Mouse (Mus musculus) gastrocnemius, adult 18-20 months (tissue): ENCODE results near the gene Tmem178. TPM values are rescaled to one million over a fixed set of nuclear protein-coding genes. Genes with fewer than 3 reads are reported as not detected.

ENCODE experiments used
- DNase-seq: peaks from one replicate; pipeline ENCODE4 v3.0.0; 2021; ENCODE audit warnings: low spot score
- long read RNA-seq, 2 experiments: library from polyadenylated mRNA; stranded (forward); transcript quantifications; one replicate each; pipeline ENCODE4 v2.0.0; 2021
- total RNA-seq, 2 experiments: library from RNA; stranded (reverse); gene quantifications; 2 replicates each; pipeline ENCODE4 v1.2.3; 2021

Tmem178 gene
- total RNA-seq = under 1 TPM; 0.30 to 0.47 TPM
- long read RNA-seq, experiment 1 = 0 reads
- long read RNA-seq, experiment 2 = 0 reads

- no peak for DNase-seq
Observed at GRCm38 (mm10) chr17:80944530-80945198, at the start of gene Tmem178. Gene Tmem178 (plus strand): TSS chr17:80944632.

DNA sequence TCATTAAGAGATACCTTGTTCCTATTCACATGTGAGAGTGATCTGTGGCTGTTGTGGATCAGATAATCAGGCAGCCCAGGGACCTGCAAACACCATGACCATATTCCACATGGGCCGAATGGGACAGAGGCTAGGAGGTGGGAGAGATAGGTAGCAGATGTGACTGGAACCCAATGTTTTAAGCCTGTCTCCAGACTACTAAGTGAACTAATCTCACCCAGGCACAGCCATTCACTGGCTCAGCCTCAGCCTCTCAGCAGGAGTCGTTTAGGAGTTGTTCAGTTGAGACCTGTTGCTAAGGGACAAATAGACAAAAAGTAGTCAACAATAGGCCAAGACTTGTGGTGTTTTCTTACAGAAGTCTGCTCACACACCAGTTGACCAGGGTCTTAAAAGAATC is 48.0 kb upstream of the Tmem178 start:
- no peak for DNase-seq

- DNase-seq = no peak
Observed at GRCm38 (mm10) chr17:80897709-80898440, 46.6 kb upstream of the Tmem178 start.

- DNase-seq = no peak
Observed at GRCm38 (mm10) chr17:80899513-80900199, 44.8 kb upstream of the Tmem178 start.

- no peak for DNase-seq
Observed at GRCm38 (mm10) chr17:80900200-80900520, 44.3 kb upstream of the Tmem178 start.

- DNase-seq = no peak
Observed at GRCm38 (mm10) chr17:80901885-80902284, 42.5 kb upstream of the Tmem178 start.

GRCm38 (mm10) chr17:80903121-80903875 is 41.1 kb upstream of the Tmem178 start:
- no peak for DNase-seq

DNA sequence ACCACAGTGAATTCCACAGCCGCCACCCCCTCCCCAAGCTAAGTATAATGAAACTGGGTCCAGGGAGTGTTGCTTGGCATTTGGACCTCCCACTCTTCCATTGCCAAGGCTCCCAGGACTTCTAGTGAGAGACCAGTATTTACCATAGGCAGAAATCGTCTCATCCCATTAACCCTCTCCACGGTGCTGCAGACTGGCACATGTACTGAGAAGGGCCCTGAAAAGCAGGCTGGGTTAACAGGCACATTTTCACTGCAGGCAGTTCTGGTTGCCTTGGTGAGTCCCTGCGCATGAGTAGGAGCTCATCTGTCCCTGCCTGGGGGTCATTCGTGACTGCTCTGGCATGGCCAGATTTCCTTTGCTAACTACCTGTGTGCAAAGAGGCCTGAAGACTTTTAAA is 40.4 kb upstream of the Tmem178 start:
- no peak for DNase-seq

DNA sequence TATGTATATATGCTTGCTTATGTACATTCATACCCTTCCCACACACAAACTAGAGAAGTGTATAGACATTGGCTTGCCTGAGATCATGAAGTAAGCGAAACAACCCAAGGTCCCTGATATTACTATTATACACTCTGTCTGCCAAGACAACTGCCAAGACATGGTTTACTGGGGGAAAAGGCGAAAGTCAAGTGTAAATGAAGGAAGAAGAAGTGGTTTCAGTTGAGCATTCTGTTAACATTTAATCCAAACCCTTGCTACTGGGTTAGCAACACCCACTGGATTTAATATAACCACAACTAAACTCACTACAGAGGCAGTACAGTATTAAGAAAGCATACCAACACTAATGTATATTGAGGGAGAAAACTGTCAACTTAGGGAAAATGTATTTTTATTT is 28.8 kb upstream of the Tmem178 start:
- no peak for DNase-seq

- DNase-seq = no peak
Observed at GRCm38 (mm10) chr17:80919261-80919660, 25.2 kb upstream of the Tmem178 start.

DNA sequence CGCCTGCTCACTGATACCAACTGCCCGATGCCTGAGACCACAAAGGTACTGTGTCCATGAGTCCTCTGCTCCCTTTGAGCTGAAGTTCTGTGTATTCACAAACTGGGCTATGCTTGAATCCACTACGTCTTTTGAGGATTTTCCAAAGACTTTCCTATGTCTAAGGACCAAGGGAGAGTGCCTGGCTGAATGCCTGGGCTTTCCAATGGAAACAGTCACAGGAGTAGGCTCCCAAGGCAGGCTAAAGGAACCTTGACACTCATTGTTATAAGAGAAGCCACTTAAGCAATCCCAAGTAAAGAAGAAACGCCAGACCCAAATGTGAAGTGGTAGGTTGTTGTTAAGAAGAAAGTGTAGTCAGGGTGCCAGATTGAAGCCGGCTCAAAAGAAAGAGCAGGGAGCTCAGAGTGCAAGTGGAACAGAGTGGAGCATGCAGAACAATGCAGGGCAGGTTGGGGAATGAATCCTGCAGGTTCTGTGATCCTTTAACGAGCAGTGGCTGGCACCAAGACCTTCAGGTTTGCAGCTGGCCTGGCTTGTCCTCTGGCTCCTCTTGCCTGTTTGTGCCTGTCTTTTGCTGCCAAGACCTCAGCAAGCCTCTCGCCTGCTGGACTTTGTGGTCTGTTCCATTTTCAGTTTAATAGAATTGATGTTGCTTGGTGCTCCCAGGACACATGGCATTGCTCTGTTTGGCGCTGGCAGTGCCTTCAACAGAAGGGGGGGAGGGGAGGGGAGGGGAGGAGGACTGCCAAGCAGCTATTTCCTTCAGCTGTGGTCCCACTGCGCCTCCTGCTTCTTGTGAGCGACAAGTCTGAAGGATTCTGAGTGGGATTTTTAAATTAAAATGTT is 22.9 kb upstream of the Tmem178 start:
- DNase-seq = peak; percentile 7

- no peak for DNase-seq
Observed at GRCm38 (mm10) chr17:80925554-80925953, 18.9 kb upstream of the Tmem178 start.

DNA sequence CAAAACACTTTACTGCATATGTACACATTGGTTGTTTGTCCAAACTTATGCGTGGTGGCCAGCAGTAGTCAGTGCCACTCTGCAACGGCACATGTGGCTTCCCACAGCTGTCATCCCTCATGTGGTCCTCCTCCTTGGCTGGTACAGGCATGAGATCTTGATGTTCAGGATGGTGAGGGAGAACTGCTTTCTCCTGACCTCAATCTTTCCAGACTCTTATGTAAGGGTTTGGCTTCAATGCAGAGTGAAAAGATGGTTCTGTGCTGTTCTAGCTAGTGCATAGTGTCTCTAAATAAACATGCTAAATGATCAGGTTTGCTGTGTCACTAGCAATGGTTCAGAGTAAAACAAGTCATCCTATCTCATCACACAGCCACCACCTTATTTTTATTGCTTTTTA is 17.3 kb upstream of the Tmem178 start:
- no peak for DNase-seq

- DNase-seq = no peak
Observed at GRCm38 (mm10) chr17:80932716-80933115, 11.7 kb upstream of the Tmem178 start.

- peak; percentile 32 for DNase-seq
Observed at GRCm38 (mm10) chr17:80933401-80934029, 10.9 kb upstream of the Tmem178 start.

DNA sequence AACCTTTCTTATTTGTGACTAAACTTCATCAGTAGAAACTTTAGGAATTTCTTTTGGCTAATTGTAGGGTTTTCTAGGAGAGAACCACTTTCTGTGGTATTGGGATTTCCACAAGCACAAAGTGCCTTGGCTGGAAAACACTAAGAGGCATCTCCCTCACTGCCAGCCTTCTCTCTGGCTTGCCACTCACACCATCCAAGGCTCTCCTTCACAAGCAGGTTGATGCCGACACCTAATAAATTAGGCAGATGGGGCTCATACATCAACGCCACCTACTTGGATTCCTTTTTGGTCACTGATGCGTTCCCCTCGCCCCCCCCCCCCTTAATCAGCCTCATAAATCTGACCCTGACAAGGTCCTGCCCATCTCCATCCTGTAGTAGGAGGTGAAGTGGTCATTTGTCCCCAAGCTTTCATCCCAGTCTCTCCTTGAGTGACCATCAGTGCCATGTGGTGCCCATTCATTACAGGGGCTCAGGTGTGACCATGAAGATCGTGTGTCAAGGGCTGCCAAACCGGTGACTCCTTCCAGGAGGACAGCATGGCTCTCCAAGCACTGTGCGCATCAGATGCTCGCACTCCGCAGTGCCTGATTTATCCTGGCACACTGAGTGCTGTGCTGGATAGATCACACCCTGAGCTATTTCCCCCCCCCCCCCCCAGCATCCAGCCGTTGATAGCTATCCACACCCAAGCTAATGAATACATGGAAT is 8.5 kb upstream of the Tmem178 start:
- DNase-seq = peak; percentile 33

GRCm38 (mm10) chr17:80936521-80936920 is 7.9 kb upstream of the Tmem178 start:
- DNase-seq = no peak

GRCm38 (mm10) chr17:80939833-80940232 is 4.6 kb upstream of the Tmem178 start:
- DNase-seq = no peak

- no peak for DNase-seq
Observed at GRCm38 (mm10) chr17:80941857-80942256, 2.6 kb upstream of the Tmem178 start.
